Mouse (Mus musculus): ENCODE measurements at regions not wholly inside any gene's neighbourhood (a gene's known extent, or its start where the extent isn't known, plus 50 kb on each side); places are given as distances from the start of the nearest gene placed in this dataset.

- TF ChIP-seq POLR2A (IDR thresholded peaks at IDR 0.05; ENCODE audit: low read depth, low read length) (no peak), CTCF (conservative IDR thresholded peaks at IDR 0.05; ENCODE audit: insufficient read depth, insufficient read length, low read depth, low read length) (no peak)
Measured at GRCm38 (mm10) chr6:109233426-109233825, 405.0 kb downstream of the Edem1 start.

Data from kidney, adult 2 months (tissue).